Mouse (Mus musculus): ENCODE results near the gene Kif13a.

The Kif13a gene

DNA sequence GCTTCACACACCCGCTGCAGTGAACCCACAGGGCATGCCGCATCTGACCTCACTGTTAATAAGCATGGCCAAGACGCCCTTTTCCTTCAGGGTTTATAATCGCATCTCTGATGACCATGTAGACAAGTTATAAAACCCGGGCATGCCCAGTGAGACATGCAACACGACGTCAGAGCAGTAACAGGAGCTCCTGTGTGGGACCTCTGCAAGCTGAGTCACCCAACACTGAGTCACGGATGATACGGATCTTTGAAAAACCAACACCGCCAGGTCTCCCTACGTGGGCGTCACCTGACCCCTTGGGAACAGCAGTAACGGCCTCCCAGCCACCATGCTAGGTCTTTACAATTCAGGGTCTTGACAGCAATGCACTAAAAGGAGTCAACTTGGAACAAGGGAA, 89.0 kb downstream of the Kif13a start:
- no peak for DNase-seq (ENCODE audit: low read depth, low spot score)

DNA sequence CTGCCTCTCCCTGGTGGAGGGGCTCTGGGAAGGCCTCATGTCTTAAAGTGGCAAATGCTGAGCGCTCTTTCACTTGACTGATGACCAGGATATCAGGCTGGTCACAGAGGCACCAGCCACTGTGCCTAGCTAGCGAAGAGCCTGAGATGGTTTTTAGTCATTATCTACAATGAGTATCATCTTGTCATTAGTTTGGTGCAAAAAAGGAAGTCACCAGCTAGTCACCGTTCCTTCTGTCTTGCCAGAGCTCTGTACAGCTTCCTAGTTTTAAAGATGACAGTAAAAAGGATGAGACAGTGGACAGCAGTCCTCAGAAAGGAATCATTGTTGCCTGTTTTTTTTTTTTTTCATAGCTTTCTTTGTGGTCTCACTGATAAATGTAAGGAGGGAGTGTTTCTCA, 90.4 kb downstream of the Kif13a start:
- no peak for DNase-seq (ENCODE audit: low read depth, low spot score)

GRCm38 (mm10) chr13:46838551-46838950, 91.1 kb downstream of the Kif13a start:
- DNase-seq (ENCODE audit: low read depth, low spot score) = peak; percentile 50

- no peak for DNase-seq (ENCODE audit: low read depth, low spot score)
Observed at GRCm38 (mm10) chr13:46835351-46835750, 94.3 kb downstream of the Kif13a start.

DNA sequence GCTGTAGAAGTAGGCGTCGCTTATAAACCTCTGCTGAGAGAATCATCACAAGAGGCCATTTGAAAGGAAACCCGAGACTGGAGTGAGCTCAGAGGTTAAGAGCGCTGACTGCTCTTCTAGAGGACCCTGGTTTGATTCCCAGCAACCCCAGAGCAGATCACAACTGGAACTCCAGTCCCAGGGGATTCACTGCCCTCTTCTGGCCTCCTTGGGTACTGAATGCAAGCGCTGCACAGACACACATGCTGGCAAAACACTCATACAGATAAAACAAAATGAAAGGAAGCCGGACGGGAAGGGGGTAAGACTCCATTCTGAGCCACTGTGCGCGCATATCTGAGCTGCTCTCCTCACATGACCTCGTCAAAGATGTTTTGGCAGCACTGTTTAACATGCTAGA, 94.9 kb downstream of the Kif13a start:
- DNase-seq (ENCODE audit: low read depth, low spot score) = no peak

DNA sequence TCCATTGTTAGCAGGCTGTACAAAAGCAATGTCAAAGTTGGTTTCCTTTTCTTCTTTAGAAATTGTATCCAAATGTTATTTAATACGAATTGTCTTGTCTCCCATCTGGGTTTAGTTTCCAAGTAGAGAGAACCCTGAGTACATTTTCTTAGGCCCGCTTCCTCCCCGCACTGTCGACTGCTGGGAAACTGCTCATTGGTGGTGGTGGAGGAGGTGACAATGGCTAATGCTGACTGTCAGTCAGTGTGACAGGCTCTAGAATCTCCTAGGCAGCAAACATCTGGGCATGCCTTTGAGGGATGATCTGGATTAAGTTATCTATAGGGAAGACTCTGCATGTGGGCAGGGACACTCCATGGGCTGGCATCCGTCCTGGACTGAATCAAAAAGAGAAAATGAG, 96.1 kb downstream of the Kif13a start:
- DNase-seq (ENCODE audit: low read depth, low spot score) = no peak

DNA sequence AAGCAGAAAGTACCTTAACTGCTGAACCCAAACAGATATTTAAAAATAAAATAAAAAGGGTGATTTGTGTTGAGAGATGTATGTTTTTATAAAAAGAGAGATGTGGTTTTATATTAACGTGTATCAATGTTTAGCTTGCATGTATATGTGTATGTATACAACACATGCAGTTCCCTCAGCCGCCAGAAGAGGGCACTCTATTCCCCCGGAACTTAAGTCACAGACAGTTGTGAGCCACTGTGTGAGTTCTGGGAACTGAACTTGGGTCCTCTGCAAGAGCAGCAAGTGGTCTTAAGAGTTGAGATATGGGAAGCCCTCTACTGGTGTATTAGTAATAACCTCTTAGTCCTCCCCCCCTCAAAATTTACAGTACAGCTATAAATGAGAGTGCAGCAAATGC, 96.7 kb downstream of the Kif13a start:
- DNase-seq (ENCODE audit: low read depth, low spot score) = peak; percentile 26

- DNase-seq (ENCODE audit: low read depth, low spot score) = no peak
Observed at GRCm38 (mm10) chr13:46823271-46823670, 106.4 kb downstream of the Kif13a start.

- no peak for DNase-seq (ENCODE audit: low read depth, low spot score)
Observed at GRCm38 (mm10) chr13:46822200-46822599, 107.5 kb downstream of the Kif13a start.

GRCm38 (mm10) chr13:46819729-46820223, 109.9 kb downstream of the Kif13a start:
- peak; percentile 28 for DNase-seq (ENCODE audit: low read depth, low spot score)

GRCm38 (mm10) chr13:46819202-46819728, 110.4 kb downstream of the Kif13a start:
- peak; percentile 48 for DNase-seq (ENCODE audit: low read depth, low spot score)

DNA sequence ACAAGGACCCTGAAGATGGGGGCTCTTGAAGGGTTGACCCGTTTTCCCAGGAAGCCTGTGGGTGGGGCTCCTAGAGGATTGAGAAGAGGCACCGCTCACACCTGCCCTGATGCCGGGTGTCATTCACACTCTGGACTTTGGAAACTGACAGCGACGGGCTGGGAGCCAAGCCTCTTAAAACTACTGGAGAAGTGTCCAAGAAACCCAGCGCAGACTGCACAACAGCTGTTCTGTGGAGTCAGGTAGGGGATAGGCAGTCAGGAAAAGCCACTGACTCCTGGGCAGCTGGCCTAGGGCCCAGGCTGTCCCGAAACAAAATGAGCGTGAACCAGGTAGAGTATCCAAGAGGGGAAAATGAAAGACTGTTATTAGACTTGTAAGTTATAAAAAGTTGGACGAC, 111.3 kb downstream of the Kif13a start:
- DNase-seq (ENCODE audit: low read depth, low spot score) = no peak

DNA sequence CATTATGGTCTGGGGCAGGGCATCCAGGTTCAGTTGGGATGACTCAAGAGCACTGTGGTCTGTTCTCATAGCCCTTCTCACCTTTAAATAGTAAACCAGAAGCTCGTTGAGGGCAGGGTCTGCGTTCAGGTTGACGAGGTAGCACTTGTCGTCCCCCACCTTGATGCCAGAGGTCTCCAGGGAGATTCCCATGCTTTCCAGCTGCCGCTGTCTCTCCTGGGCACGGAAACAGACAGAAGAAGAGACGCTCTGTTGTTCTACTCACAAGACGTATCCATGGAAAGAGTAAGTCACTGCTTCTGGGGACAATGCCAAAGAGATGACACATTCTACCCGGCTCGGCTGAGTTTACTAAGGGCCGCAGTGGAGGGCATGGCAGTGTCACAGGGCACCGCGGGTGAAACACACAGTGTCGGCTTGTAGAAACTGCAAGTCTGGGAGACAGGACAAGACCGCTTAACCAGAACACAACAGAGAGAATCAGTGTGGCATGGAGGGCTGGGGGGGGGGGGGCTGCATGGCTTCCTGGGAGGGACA, 117.0 kb downstream of the Kif13a start:
- no peak for DNase-seq (ENCODE audit: low read depth, low spot score)

DNA sequence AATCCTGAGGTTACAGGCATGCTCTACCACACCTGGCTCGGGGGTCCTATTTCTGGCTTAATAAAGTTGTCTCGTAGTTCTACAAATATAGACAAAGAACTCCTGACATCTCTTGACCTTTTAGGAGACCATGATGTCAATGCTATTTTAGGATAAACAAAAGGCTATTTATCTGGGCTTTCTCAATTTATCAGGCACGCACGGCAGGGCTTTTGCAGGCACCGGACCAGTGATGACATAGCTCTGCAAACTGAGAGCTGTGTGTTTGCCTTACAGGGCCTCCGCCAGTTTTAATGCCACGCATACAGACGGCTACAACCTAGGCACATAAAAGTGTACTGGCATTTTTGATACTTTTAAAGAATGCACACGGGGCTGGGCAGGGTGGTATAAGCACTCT, 118.0 kb downstream of the Kif13a start:
- no peak for DNase-seq (ENCODE audit: low read depth, low spot score)

GRCm38 (mm10) chr13:46810613-46811012, 119.1 kb downstream of the Kif13a start:
- DNase-seq (ENCODE audit: low read depth, low spot score) = no peak

- DNase-seq (ENCODE audit: low read depth, low spot score) = peak; percentile 61
Observed at GRCm38 (mm10) chr13:46810098-46810497, 119.6 kb downstream of the Kif13a start.

DNA sequence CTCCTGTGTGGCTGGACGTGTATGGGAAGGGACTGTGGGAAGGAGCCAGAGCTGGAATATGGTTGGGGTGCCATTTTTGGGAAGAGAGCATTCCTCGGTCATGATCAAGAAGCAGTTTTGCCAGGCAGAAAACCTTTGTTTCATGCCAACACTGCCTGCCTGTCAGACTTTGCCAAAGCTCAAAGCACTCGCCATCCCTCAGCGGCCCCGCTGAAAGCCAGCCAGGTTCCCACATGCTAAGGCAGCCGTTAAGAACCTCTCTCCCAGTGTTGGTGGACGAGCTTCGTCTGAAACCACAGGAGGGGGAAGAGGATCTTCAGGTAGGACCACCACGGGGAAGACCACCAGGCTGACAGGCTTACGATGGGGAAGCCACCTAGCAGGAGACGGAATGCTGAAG, 121.8 kb downstream of the Kif13a start:
- no peak for DNase-seq (ENCODE audit: low read depth, low spot score)

DNA sequence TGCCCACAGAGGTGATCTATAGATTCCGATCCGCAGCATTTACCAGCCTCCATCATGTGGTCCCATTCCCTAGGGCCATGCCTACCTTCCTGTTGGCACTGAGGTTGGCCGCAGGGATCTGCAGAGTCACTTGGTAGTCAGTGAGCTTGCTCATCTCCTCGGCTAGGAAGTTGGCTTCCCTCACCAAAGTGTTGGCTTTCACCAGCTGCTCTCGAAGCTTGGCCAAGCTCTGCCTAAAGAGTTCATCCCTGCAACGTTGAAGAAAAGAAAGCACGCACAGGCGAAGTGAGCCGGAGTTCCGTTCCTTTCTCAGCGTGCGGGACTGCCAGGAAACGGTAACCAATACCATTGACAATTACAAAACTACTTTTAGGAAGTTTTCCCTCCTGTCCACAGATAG, 128.5 kb downstream of the Kif13a start:
- DNase-seq (ENCODE audit: low read depth, low spot score) = no peak

GRCm38 (mm10) chr13:46798156-46798555, 131.5 kb downstream of the Kif13a start:
- peak; percentile 56 for DNase-seq (ENCODE audit: low read depth, low spot score)

DNA sequence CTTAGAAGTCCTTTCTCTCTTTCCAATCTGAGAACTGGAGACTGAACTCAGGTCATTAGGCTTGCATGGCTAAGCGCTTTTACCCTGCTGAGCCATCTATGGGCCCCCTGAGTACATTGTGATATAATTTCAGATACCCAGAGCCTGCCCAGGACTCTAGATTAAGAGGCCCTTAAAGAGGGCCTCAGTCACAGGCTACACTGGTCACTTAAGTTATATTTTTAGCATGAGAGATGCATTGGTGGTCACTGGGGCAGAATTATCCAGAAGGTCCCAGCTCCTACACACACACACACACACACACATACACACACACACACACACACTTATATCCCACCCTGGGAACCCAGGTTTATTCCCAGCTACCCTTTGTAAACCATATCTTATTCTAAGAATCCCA, 133.3 kb downstream of the Kif13a start:
- no peak for DNase-seq (ENCODE audit: low read depth, low spot score)

- DNase-seq (ENCODE audit: low read depth, low spot score) = peak; percentile 12
Observed at GRCm38 (mm10) chr13:46793824-46794223, 135.8 kb downstream of the Kif13a start.

- no peak for DNase-seq (ENCODE audit: low read depth, low spot score)
Observed at GRCm38 (mm10) chr13:46788452-46788851, 141.2 kb downstream of the Kif13a start.

DNA sequence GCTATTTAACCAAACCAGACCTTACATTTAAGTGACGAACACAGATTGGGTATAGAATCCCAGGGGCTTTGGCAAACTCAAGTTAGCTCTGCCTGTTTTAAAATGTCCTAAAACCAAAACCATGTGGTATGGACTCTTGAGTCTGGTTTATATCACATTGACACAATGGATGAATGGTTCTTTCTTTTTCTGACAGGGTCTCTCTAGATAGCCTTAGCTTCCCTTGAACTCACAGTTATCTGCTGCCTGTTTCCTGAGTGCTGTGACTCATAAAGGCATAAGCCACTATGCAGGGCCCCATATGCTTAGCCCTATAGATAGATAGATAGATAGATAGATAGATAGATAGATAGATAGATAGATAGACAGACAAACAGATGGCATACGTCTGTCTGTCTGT, 142.8 kb downstream of the Kif13a start:
- DNase-seq (ENCODE audit: low read depth, low spot score) = no peak

GRCm38 (mm10) chr13:46786064-46786561, 143.6 kb downstream of the Kif13a start:
- DNase-seq (ENCODE audit: low read depth, low spot score) = no peak

Data from mesoderm, embryonic 11.5 days (tissue).